Mouse (Mus musculus) cerebellum, adult 9-10 months (tissue): ENCODE measurements around the gene Tnik.

Experiments used
- DNase-seq: peaks from one replicate; pipeline ENCODE4 v3.0.0; 2022

Tnik gene

DNA sequence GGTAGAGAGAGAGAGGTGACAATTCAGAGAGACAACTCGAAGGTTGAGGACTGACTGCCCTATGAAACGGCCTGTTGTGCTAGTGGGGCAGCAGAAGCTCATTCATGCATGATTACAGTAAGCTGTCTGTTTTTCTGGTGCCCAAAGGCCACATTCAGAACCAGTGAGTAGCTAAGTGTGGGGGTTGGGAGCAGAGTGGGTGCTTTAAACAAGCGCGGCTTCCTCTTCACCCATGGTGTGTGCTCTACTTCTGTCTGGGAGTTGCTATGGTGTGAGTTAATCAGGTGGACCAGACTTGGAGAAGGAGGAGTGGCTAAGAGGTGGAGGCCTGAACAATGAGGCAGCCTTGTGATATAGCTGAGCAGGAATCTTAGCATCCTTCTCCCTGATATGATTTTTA, 2.2 kb downstream of the Tnik start:
- peak; percentile 68 for DNase-seq

DNA sequence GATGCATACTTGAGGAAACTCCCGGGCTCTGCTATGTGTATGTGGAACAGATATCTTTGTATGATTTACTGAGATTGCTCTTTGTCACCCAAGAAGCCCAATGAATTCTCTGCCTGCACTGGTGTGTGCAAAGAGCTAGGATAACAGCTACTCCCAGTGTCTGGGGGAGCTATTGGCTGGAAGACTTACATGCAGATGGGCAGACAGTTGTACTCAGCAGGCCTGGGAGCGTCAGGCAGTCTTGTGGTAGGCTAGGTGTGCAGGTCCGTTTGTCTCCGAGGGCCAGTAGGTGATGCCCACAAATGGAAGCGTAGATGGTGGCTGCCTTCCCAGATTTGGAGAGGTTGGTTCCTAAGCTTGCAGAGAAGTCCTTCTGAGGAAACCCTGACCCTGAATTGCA, 2.6 kb downstream of the Tnik start:
- peak; percentile 85 for DNase-seq

DNA sequence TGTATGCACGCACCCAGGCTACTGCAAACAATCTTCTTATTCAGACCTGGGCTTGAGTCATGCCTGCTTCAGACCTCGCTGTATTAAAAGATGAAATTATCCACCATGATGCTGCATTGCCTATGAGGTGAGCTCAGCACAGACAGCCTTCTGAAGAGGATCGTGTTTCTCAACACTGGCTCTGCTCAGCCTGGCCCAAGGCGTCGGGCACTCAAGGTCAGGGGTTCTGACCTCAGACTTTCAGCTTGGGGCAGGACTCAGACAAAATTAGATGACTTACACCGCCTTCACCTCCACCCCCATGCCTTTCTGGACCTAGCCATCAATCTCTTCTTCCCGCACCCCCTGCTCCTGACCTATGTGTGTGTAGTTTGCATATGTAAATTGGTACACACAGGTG, 4.2 kb downstream of the Tnik start:
- no peak for DNase-seq

DNA sequence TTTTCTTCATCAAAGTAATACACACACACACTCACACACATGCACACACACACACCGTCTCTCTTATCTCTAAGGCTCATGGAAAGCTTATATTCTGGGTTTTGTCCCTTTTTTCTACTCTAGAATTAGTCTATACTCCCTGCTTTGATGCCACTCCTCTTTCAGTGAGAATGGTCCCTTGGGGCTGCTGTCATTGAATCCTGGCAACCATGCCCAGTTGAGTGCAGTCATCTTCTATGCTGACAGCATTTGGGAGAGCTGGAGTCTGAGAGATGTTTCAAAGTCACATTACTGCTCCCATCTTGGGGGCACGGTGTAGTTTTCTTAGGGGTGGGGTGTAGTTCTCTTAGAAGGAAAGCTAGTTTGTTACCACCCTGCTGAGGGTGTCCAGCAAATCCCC, 6.7 kb downstream of the Tnik start:
- no peak for DNase-seq

DNA sequence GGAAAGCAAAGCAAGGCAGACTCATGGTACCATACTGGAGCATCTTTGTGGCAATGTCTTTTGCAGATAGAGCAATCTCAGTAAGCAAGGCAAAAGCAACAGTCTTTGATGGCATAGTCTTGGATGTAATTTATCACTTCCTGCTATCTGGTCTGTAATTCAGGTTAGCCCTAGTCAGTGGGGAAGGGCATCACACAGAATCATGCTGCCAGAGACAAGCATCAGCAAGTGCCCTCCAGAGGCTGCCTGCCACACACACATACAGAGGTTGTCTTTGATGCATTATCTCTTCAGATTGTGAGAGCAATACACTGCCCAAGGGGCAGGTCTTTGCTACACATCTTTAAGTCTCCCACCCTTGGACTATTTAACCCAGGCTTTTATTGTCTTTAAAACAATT, 8.9 kb downstream of the Tnik start:
- no peak for DNase-seq

DNA sequence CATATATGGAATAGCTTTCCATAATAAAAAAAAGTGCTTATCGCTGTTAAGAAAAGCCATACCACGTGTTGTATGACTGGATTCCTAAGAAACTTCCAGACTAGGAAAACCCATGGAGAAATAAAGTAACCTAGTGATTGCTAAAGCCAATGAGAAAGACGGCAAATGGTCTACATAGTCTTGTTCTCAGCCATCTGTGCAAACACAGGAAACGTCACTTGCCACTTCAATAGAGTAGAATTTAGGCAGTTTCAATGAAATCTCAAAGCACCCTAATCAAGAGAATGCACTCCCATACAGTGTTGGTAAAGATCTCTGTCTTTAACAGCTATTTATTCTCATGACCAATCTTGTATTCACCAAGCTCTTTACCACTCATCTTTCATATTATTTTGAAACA, 11.7 kb downstream of the Tnik start:
- DNase-seq, result no peak

DNA sequence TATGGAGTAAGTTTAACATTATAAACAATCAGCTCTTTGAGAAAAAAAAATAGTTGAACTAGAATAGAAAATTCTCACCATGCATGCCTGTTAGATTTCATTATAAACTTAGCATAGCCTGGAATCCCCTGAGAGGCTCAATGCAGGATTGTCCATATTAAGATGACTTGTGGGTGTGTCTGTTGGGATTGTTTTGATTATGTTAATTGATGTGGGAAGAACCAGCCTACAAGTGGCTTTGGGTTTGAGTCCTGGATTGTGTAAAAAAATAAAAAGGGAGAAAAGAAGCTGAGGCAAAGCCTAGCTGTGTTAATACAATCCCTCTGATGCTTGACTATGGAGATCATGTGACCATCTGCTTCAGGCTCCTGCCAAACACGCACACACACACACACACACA, 26.7 kb downstream of the Tnik start:
- no peak for DNase-seq

DNA sequence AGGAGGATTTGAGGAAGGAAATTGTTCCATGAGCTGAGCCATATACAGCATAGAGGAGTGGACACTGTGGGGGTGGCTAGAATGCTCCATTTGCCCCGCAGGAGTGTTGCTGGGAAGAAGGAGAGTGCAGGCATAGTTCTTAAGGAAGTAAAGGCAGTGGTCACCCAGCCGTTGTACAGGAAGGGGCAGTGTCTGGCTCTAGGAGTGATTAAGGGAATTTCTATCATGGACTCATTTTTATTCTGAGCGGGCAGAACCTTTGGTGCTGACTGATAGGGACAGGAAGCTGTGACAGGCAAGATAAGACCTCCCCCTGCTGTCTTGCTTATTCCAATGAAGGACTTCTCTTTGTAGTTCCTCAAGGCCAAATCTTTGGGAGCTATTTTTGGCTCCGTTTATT, 38.4 kb downstream of the Tnik start:
- no peak for DNase-seq

DNA sequence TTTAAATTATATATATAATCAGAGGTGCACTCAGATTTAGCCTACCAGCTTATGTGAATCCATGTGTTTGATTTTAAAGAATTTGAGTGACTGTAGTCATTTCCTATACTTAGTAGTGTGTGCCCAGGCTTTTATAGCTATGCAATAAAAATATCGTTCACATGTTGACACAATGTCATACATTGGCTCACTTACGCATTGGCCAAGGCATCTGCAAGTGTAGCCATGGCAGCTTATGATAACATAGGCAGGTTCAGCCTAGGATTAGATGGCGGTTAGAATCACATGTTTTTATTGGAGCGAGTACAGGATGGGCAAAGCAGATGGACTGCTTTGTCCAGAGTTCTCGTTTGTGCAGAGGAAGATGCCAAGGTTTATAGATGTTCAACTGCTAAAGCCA, 40.9 kb downstream of the Tnik start:
- no peak for DNase-seq

DNA sequence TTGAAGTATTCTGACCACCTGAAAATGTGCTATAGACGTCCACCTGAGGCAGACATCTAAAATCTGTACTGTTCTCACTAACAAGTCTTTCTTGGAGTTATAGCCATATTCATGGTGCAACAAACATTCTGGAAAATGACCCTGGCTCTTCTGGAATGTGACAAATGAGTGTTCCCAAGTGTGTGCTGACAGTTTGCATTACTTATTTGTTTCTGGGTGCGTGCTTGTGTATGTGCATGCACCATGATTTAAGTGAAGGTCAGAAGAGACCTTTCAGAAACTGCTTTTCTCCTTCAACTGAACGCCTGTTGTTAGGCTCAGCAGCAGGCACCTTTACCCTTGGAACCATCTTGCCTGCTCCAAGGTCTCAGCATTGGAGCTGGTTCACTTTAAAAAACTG, 43.8 kb downstream of the Tnik start:
- no peak for DNase-seq

DNA sequence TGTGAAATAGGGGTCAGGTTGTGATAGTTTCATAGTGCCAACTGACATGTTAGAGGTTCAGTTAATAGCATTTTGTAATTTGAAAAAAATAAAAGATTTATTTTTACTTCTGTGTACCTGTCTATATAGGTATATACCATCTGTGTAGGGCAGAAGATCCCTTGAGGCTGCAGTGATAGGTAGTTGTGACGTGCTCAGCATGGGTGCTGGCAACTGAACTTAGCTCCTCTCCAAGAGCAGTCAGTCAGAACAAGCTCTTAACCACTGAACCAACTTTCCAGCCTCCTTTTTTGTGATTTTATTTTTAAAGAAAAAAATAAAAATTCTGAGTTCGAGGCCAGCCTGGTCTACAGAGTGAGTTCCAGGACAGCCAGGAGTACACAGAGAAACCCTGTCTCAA, 51.4 kb downstream of the Tnik start:
- DNase-seq, result no peak

DNA sequence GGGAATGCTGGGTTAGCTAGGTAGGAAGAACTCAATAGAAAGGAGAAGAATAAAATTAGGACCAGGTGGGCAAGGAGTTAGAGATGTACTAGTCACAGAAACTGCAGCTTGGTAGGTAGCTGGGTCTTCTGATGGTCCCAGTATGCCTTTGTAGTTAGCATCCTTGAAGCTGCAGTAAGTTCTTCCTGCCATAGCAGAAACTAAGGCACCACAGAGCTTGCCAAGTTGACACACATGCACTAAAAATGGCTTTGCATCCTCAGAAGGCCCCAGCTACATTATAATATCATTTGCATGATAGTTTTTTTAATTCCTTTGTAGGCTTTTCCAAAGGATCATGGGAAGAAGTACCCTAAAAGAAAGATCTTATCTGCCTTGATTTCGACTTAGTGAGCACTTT, 54.3 kb downstream of the Tnik start:
- no peak for DNase-seq

DNA sequence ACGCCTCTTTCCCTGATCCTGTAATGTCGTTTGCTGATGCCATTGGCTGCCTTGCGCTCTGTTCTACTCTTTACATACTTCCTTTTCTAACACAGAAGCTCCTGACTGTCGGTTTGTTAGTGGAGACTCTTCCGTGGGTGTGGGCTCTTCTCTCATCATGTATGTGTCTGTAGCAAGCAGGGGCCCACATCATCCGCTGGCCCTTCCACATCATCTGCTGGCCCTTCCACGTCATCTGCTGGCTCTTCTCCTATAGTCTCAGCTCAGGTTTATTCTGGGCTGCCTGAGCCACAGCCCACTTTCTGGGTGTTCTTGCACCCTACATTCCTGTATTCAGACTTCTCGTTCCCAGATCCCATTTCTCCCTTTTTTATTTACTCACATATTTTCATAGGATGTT, 58.6 kb downstream of the Tnik start:
- no peak for DNase-seq

DNA sequence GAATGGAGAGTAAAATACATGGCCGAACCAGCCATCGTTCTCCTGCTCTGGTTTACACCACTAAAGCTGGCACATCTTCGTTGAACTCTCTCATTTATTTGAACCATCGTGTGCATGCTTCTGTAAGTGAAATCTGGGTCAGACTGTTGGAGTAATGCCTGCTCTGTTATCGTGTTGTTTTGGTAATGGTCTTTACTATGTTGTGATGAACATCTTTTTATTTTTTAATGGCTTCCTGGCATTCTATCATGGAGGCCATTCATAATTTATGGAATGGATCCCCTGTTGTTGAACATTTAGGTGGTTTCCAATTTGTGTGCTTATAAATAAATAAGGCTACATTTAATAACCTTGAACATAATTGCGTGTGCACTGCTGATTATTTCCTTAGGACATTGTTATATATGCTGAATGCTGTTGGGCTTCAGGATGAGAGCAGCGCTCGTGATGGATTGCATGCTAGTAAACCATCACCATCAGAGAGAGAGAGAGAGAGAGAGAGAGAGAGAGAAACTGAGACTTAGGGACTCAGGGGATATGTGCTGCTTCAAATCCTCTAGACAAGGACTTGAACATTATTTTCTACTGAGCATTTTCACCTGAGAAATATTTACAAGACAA, 62.7 kb downstream of the Tnik start:
- no peak for DNase-seq

DNA sequence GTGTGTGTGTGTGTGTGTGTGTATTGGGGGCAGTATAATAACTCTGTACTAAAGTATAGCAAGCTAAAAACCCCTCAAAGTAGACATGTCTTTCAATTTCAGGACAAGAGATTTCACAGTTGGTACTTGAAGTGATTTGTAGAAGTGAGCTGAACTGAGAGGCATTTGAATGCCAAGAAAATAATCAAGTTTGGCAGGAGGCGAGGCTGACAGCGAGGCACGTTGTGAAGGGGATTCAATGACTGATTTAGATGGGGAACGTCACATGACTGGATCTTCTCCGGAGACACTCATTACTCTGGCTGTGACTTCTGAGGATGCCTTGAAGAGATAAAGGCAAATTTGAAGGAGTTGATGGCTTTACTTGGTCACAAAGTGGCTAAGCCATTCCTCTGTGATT, 69.3 kb downstream of the Tnik start:
- DNase-seq, result no peak

DNA sequence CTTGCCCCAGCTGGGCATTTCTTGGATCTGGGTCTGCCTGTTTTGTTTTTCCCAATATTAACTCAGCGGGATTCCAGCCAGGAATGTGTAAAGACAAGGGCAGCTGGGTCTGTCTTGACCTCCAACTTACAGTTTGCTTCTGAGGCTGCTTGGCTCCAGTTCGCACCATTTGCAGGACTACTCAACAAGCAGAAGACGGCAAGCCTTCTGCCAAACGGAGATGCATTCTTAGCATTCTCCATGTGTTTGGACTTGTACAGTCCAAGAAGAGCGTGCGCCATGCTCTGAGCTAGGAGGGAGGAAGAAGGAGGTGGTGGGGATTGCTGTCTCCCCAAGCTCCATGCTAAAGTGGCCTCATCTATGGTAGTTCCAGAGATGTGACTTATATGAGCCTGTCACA, 70.9 kb downstream of the Tnik start:
- no peak for DNase-seq

DNA sequence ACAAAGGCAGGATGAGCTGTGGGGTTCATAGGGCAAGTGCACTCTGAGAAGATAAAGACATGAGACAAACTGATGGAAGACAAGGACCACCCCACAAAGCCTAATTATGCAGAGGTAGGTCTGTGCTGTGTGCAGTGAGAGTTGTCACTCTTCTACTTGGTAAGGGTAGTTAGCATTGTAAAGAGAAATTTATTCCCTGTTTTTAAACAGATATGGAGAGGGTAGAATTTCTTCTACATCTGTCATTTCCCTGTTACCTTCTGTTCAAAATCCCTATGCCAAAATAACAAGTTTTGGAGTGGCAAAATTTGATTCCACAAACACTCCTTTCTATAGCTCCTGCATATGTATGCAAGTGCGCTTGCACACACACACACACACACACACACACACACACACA, 71.5 kb downstream of the Tnik start:
- no peak for DNase-seq

DNA sequence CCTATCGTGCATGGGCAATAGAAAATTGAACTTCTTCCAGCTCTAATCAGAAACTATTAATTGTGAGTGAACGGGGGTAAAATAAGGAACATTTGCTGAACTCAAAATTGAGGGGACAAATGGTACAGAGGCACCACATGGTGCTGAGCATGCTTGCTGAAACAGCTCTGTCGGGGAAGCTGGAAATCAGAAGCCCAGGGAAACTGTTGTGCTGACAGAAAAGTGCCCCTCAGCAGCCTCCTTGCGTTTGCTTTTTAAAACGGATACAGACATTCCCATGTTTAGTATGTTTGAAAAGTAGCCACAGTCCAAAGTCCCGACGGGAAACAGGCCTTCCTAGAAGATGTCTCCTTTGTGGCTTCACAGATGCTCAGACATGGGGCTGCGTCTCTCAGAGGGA, 77.1 kb downstream of the Tnik start:
- DNase-seq, result no peak

DNA sequence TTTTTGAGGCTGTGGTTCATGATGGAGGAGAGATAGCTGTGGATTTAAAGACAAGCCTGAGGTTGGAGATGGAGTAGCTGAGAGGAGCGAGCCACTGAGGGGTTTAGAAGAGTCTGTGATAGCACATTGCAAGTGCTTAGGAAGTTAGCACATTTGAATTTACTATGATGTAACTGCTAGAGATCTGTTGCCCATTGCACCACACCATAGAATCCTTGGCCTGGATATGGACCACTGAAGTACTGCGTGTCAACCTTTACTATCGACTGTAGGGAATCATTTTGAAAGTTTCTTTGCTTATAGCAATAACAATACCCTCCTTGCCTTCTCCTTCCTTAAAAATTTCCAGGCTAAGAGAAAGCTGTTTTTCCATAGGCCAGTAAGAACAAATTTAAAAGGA, 80.2 kb downstream of the Tnik start:
- DNase-seq, result no peak

DNA sequence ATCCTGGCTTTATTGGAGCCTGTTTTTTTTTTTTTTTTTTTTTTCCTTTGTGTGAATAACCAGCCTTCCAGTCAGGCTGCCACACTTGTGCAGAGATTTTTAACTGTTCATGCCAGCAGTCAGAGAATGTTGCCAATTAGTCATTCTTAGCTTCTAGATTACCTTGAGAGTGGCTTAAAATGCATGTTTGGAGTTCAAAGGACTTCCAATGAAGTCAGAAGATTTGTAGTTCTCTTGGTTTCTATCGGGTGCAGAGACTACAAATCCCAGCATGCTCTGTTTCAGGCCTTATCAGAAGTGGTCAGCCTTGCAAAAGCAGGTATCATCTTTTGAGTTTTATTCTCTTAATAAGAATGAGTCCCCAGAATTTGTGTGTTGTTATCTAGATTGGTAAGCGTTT, 80.6 kb downstream of the Tnik start:
- no peak for DNase-seq

DNA sequence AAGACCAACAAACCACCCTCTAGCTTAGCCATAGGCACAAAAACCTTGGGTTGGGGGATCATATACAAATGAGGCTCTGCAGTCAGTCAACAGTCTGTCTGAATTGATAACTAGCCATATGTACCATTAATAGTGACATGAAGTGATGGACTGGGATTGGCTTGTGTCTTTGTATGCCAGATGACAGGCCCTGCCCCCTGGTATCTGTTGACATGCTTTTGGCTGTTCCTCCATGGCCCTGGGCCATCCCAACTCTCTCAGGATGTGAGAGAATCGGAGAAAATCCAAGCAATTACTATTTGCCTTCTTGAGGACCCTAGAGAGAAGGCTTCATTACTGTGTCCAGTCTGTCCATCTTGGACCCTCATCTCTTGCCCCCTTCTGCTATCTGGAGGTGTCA, 82.4 kb downstream of the Tnik start:
- DNase-seq, result peak; percentile 50

DNA sequence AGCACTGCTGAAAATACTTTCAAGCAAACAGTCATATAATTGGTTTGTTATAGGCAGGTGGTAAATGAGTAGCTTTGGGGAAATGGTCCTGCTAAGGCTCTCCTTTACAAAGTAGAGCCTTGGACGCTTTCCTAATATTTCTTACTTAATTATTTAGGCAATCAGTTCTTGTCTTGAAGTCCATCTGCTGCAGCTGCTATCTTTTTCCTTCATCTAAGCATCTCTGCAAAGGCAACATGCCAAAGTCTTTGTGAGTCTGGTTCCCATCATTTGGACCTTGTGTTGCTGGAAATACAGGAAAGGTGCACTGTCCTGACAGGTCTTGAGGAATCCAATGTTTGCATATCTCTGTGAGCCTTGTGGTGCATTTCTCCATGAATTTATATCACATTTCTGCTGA, 82.9 kb downstream of the Tnik start:
- peak; percentile 52 for DNase-seq

DNA sequence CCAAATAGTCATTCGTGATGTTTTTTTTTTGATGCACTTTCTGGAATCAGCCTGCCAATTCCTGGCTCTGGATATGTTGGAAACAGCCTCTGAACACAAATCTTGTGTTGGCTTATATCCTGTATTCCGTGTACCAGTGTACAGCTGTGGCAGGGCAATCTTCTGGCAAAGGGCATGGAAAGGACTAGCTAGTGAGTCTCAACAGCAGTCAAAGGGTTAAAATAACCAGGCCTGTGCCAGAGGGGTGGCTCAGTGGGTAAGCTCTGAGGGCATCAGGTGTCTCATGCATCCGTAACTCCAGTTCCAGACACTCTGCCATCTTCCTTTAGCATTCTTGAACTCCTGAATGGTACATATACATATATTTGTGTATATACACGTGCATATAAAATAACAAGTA, 83.5 kb downstream of the Tnik start:
- no peak for DNase-seq

DNA sequence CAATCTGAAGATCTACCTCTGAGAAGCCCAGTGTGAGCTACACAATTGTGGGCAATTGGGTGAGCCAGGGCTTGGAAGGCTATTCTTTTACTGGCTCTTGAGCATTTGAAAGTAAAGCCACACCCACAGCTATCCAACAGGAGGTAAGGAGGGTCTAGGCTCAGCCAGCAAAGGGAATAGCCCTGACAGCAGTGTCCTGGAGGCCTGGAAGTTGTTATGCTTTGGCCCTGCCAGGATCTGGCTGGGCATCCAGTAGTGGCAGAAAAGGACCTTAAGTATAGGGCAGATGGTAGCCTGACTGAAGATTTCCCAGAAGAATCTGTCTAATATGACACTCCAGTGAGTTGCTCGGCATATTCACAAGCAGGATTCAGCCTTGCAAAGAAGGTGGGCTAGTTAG, 85.7 kb downstream of the Tnik start:
- no peak for DNase-seq

DNA sequence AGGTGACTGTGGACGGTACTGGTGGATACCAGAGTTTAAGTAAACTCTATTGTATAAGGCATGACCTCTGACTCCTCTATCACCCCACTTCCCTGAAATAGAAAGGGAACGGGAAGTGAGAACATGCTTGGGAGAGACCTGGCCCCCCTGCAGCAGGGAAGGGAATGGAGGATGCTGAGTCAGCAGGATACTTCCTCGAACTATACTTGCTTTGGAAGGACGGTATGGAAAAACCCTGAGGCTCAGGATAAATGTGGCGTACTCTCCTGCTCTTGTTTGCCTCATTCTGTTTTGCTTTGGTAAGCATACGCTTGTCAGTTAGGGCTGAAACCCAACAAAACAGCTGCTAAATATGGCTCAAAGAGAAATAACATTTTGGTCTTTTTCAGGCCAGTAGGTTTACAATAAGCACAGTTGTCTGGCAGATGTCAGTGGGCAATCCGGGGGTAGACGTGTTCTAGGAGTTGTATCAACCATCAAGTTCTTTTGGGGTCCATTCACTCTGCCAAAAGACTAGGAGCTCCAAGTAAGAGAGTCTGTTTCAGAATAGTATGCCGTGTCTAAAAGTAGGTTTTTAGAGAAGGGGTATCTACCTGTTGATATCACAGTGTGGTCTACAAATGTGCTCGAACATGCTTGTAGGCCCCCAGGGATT, 87.3 kb downstream of the Tnik start:
- no peak for DNase-seq

DNA sequence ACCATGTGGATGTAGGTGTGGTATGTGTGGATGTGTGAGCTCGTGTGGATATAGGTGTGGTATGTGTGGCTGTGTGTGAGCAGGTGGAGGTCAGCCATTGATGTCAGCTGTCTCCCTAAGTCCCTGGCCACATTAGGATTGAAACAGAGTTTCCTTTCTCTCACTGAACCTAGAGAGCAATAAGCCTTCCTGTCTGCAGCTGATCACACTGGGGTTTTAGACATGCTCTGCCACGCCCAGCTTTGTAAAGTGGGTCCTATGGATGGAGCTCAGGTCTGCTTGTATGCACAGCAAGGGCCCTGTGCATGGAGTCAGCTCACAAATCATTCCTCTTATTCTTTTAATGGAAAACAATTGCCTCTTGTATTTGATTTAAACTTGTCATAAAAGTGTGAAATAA, 95.4 kb downstream of the Tnik start:
- no peak for DNase-seq
